Mouse (Mus musculus): Measurements from ENCODE around the gene Akip1.

DNA sequence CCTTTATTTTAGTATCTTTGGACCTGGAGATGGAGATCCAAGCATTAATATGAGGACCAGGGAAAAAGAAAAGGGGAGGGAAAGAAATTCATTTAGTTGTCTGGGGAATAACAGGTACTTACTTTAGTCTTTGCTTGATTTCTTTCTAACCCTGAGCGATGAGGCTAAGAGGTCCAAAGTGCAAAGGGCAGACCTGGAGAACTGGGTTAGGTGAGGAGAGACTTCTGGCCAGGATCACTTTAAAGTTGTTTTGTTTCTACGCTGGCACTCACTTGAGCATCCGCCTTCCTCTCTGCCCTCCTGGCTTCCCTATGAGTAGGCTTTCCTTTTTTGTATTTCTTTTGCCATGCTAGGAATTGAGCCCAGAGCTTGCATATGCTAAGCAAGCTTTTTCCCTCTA lies 52.8 kb downstream of the Akip1 start:
- TF ChIP-seq CTCF (conservative IDR thresholded peaks at IDR 0.05; ENCODE audit: low read length) = no peak
- TF ChIP-seq POU5F1 (IDR thresholded peaks at IDR 0.05; ENCODE audit: borderline replicate concordance, low read length) = no peak
- no peak for TF ChIP-seq NANOG (IDR thresholded peaks at IDR 0.05; ENCODE audit: borderline replicate concordance, low read length)

Data from E14TG2a.4 (cell line).